Mouse (Mus musculus): ENCODE measurements around the gene Bik. TPM values are rescaled to one million over a fixed set of nuclear protein-coding genes. Genes with fewer than 3 reads are reported as not detected.

Gene Bik
- 2.1 and 3.3 TPM in 2 replicates for polyA plus RNA-seq (2014; fragmentation: Nextera tagmentation; extraction: Ambion mirVana)

GRCm38 (mm10) chr15:83526424-83527091 lies at the start of gene Bik:
Gene Bik (plus strand): TSS chr15:83526862.
- Histone ChIP-seq H3K27me3 (ENCODE audit: control insufficient read depth, insufficient read depth, low read length) (peaks cover 27% of the 10 kb centered on the region), H3K9me3 (ENCODE audit: control insufficient read depth, low read length) (no peaks in the 10 kb centered on the region), H3K4me3 (ENCODE audit: low read depth, low read length) (peak within 1 kb of the TSS; percentile 49), H3K4me2 (replicated peaks; ENCODE audit: low read depth, low read length) (peak within 1 kb of the TSS; percentile 95), H3K9ac (ENCODE audit: low read depth, low read length) (peak within 1 kb of the TSS; percentile 52; the same call in 1 of the 2 replicates), H3K4me1 (replicated peaks; ENCODE audit: control insufficient read depth, insufficient read depth, low read length) (peaks cover 9% of the 10 kb centered on the region; the same call in 1 of the 2 replicates), H3K27ac (ENCODE audit: low read depth, low read length) (no peak within 1 kb of the TSS), H3K36me3 (ENCODE audit: control insufficient read depth, insufficient read depth, low read length) (no peaks in the 10 kb centered on the region)
- ATAC-seq (ENCODE audit: low FRiP score), result peak; percentile 54
- whole genome bisulfite sequencing, result under 1% methylated on average over 45 of the region's 45 CpGs
- peak; percentile 76 for DNase-seq (ENCODE audit: low spot score)

- Histone ChIP-seq H3K4me2 (replicated peaks; ENCODE audit: low read depth, low read length) (no peak overlapping the region), H3K27ac (ENCODE audit: low read depth, low read length) (no peak overlapping the region), H3K9ac (ENCODE audit: low read depth, low read length) (no peak overlapping the region), H3K36me3 (ENCODE audit: control insufficient read depth, insufficient read depth, low read length) (no peaks in the 10 kb centered on the region), H3K27me3 (ENCODE audit: control insufficient read depth, insufficient read depth, low read length) (no peaks in the 10 kb centered on the region), H3K4me1 (replicated peaks; ENCODE audit: control insufficient read depth, insufficient read depth, low read length) (no peaks in the 10 kb centered on the region), H3K4me3 (ENCODE audit: low read depth, low read length) (no peak overlapping the region), H3K9me3 (ENCODE audit: control insufficient read depth, low read length) (no peaks in the 10 kb centered on the region)
- WGBS, result 76% methylated on average over 3 of the region's 3 CpGs
- ATAC-seq (ENCODE audit: low FRiP score), result no peak
- no peak for DNase-seq (ENCODE audit: low spot score)
Observed at GRCm38 (mm10) chr15:83478096-83478495, 48.6 kb upstream of the Bik start.

GRCm38 (mm10) chr15:83479818-83480217 lies 46.8 kb upstream of the Bik start:
- Histone ChIP-seq H3K27me3 (ENCODE audit: control insufficient read depth, insufficient read depth, low read length) (no peaks in the 10 kb centered on the region), H3K9me3 (ENCODE audit: control insufficient read depth, low read length) (no peaks in the 10 kb centered on the region), H3K4me2 (replicated peaks; ENCODE audit: low read depth, low read length) (no peak overlapping the region), H3K27ac (ENCODE audit: low read depth, low read length) (no peak overlapping the region), H3K9ac (ENCODE audit: low read depth, low read length) (no peak overlapping the region), H3K4me1 (replicated peaks; ENCODE audit: control insufficient read depth, insufficient read depth, low read length) (no peaks in the 10 kb centered on the region), H3K4me3 (ENCODE audit: low read depth, low read length) (no peak overlapping the region), H3K36me3 (ENCODE audit: control insufficient read depth, insufficient read depth, low read length) (no peaks in the 10 kb centered on the region)
- DNase-seq (ENCODE audit: low spot score) (no peak), ATAC-seq (ENCODE audit: low FRiP score) (no peak)
- WGBS, result 90% methylated on average over 4 of the region's 4 CpGs

- 74% methylated on average over 10 of the region's 10 CpGs for WGBS
- Histone ChIP-seq H3K4me1 (replicated peaks; ENCODE audit: control insufficient read depth, insufficient read depth, low read length) (no peaks in the 10 kb centered on the region), H3K4me3 (ENCODE audit: low read depth, low read length) (no peak overlapping the region), H3K36me3 (ENCODE audit: control insufficient read depth, insufficient read depth, low read length) (no peaks in the 10 kb centered on the region), H3K27me3 (ENCODE audit: control insufficient read depth, insufficient read depth, low read length) (no peaks in the 10 kb centered on the region), H3K9me3 (ENCODE audit: control insufficient read depth, low read length) (no peaks in the 10 kb centered on the region), H3K9ac (ENCODE audit: low read depth, low read length) (no peak overlapping the region), H3K4me2 (replicated peaks; ENCODE audit: low read depth, low read length) (no peak overlapping the region), H3K27ac (ENCODE audit: low read depth, low read length) (no peak overlapping the region)
- ATAC-seq (ENCODE audit: low FRiP score), result no peak
- DNase-seq (ENCODE audit: low spot score), result no peak
Observed at GRCm38 (mm10) chr15:83481236-83481780, 45.4 kb upstream of the Bik start.

- Histone ChIP-seq H3K27ac (ENCODE audit: low read depth, low read length) (no peak overlapping the region), H3K9ac (ENCODE audit: low read depth, low read length) (no peak overlapping the region), H3K36me3 (ENCODE audit: control insufficient read depth, insufficient read depth, low read length) (peaks cover 4% of the 10 kb centered on the region; the same call in 1 of the 2 replicates), H3K9me3 (ENCODE audit: control insufficient read depth, low read length) (no peaks in the 10 kb centered on the region), H3K27me3 (ENCODE audit: control insufficient read depth, insufficient read depth, low read length) (no peaks in the 10 kb centered on the region), H3K4me1 (replicated peaks; ENCODE audit: control insufficient read depth, insufficient read depth, low read length) (no peaks in the 10 kb centered on the region), H3K4me3 (ENCODE audit: low read depth, low read length) (no peak overlapping the region), H3K4me2 (replicated peaks; ENCODE audit: low read depth, low read length) (no peak overlapping the region)
- ATAC-seq (ENCODE audit: low FRiP score) (no peak), DNase-seq (ENCODE audit: low spot score) (no peak)
- 75% methylated on average over 8 of the region's 8 CpGs for WGBS
Observed at GRCm38 (mm10) chr15:83482645-83483224, 43.9 kb upstream of the Bik start.

GRCm38 (mm10) chr15:83483482-83483881 lies 43.2 kb upstream of the Bik start:
- Histone ChIP-seq H3K4me2 (replicated peaks; ENCODE audit: low read depth, low read length) (no peak overlapping the region), H3K9me3 (ENCODE audit: control insufficient read depth, low read length) (no peaks in the 10 kb centered on the region), H3K4me3 (ENCODE audit: low read depth, low read length) (no peak overlapping the region), H3K27me3 (ENCODE audit: control insufficient read depth, insufficient read depth, low read length) (no peaks in the 10 kb centered on the region), H3K4me1 (replicated peaks; ENCODE audit: control insufficient read depth, insufficient read depth, low read length) (no peaks in the 10 kb centered on the region), H3K27ac (ENCODE audit: low read depth, low read length) (no peak overlapping the region), H3K36me3 (ENCODE audit: control insufficient read depth, insufficient read depth, low read length) (peaks cover 4% of the 10 kb centered on the region; the same call in 1 of the 2 replicates), H3K9ac (ENCODE audit: low read depth, low read length) (no peak overlapping the region)
- ATAC-seq (ENCODE audit: low FRiP score), result no peak
- peak; percentile 30 for DNase-seq (ENCODE audit: low spot score)
- WGBS, result 44% methylated on average over 2 of the region's 2 CpGs

GRCm38 (mm10) chr15:83484311-83484710 lies 42.4 kb upstream of the Bik start:
- Histone ChIP-seq H3K27me3 (ENCODE audit: control insufficient read depth, insufficient read depth, low read length) (no peaks in the 10 kb centered on the region), H3K4me3 (ENCODE audit: low read depth, low read length) (no peak overlapping the region), H3K9me3 (ENCODE audit: control insufficient read depth, low read length) (no peaks in the 10 kb centered on the region), H3K36me3 (ENCODE audit: control insufficient read depth, insufficient read depth, low read length) (peaks cover 4% of the 10 kb centered on the region; the same call in 1 of the 2 replicates), H3K4me2 (replicated peaks; ENCODE audit: low read depth, low read length) (no peak overlapping the region), H3K9ac (ENCODE audit: low read depth, low read length) (no peak overlapping the region), H3K4me1 (replicated peaks; ENCODE audit: control insufficient read depth, insufficient read depth, low read length) (no peaks in the 10 kb centered on the region), H3K27ac (ENCODE audit: low read depth, low read length) (no peak overlapping the region)
- ATAC-seq (ENCODE audit: low FRiP score) (no peak), DNase-seq (ENCODE audit: low spot score) (no peak)
- 90% methylated on average over 10 of the region's 10 CpGs for WGBS

- Histone ChIP-seq H3K4me2 (replicated peaks; ENCODE audit: low read depth, low read length) (no peak overlapping the region), H3K27me3 (ENCODE audit: control insufficient read depth, insufficient read depth, low read length) (no peaks in the 10 kb centered on the region), H3K4me3 (ENCODE audit: low read depth, low read length) (no peak overlapping the region), H3K36me3 (ENCODE audit: control insufficient read depth, insufficient read depth, low read length) (peaks cover 4% of the 10 kb centered on the region; the same call in 1 of the 2 replicates), H3K27ac (ENCODE audit: low read depth, low read length) (no peak overlapping the region), H3K9me3 (ENCODE audit: control insufficient read depth, low read length) (no peaks in the 10 kb centered on the region), H3K4me1 (replicated peaks; ENCODE audit: control insufficient read depth, insufficient read depth, low read length) (no peaks in the 10 kb centered on the region), H3K9ac (ENCODE audit: low read depth, low read length) (no peak overlapping the region)
- no peak for DNase-seq (ENCODE audit: low spot score)
- WGBS, result 68% methylated on average over 9 of the region's 9 CpGs
- no peak for ATAC-seq (ENCODE audit: low FRiP score)
Observed at GRCm38 (mm10) chr15:83487477-83488115, 39.1 kb upstream of the Bik start.
